Mouse (Mus musculus): Measurements from ENCODE around the gene Stap2. TPM values are rescaled to one million over a fixed set of nuclear protein-coding genes. Genes with fewer than 3 reads are reported as not detected.

Gene Stap2
- polyA plus RNA-seq, 1 experiment: 0.46 TPM

DNA sequence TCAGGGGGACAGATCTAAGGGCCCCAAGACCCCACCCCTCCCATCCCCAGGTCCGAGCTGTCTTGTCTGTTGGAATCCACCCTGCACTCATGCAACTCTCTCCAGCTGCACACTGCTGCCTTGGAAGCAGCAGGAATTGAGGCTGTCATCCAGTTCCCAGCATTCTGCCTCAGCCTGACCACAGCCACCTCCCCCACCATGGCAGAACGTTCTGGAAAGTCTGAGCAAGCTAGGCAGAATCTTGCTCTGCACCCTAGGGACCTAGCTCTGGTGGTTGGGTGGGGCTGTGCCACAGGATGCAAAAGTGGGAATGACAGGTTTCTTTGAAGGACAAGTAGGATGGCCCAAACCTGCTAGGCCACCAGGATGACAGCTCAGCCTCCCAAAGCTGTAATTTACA is 19.1 kb upstream of the Stap2 start:
- no peaks in the 10 kb centered on the region for H3K27me3 ChIP-seq (ENCODE audit: control insufficient read depth, insufficient read depth, insufficient read length)
- no peak for TF ChIP-seq MYOD1 (IDR thresholded peaks at IDR 0.05; ENCODE audit: control insufficient read depth in 1 of 3, insufficient read length in 2 of 3, low read depth in 2 of 3)
- TF ChIP-seq MAX (IDR thresholded peaks at IDR 0.05; ENCODE audit: low read depth): no peak
- no peak for TF ChIP-seq USF1 (IDR thresholded peaks at IDR 0.05; ENCODE audit: low read depth)
- TF ChIP-seq TCF3 (IDR thresholded peaks at IDR 0.05; ENCODE audit: insufficient read length, low read depth): no peak
- no peak overlapping the region for H3ac ChIP-seq (ENCODE audit: control insufficient read depth, insufficient read length)
- peak overlapping the region; percentile 37 for H3K4me2 ChIP-seq (ENCODE audit: low read depth)
- peaks cover 88% of the 10 kb centered on the region for H3K79me2 ChIP-seq (ENCODE audit: control insufficient read depth, insufficient read depth)
- no peaks in the 10 kb centered on the region for H3K36me3 ChIP-seq (ENCODE audit: control insufficient read depth, insufficient read depth)
- no peak overlapping the region for H3K4me3 ChIP-seq

DNA sequence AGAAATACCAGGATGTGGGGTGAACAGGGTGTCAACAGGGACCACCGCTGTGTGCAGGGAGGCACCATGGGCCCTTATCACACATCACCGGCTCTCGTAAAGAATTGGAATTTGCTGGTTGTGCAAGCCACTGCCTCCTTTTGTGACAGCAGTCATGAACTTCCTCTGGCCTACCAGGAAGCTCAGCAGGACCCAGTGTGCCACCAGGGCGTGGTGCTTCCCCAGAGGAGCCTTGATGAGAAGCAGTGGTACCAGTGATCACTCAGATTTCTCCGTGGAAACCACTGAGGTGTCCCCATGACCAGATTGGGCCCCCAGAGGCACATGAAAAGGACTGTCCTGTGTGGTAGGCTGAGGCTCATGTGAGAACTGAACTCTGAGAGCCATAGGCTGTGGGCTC is 18.0 kb upstream of the Stap2 start:
- Histone ChIP-seq H3K4me3 (no peak overlapping the region), H3K27me3 (ENCODE audit: control insufficient read depth, insufficient read depth, insufficient read length) (no peaks in the 10 kb centered on the region), H3K4me2 (ENCODE audit: low read depth) (no peak overlapping the region), H3K79me2 (ENCODE audit: control insufficient read depth, insufficient read depth) (peaks cover 77% of the 10 kb centered on the region), H3K36me3 (ENCODE audit: control insufficient read depth, insufficient read depth) (no peaks in the 10 kb centered on the region), H3ac (ENCODE audit: control insufficient read depth, insufficient read length) (no peak overlapping the region)
- TF ChIP-seq TCF12 (IDR thresholded peaks at IDR 0.05; ENCODE audit: insufficient read depth, poor library complexity, severe bottlenecking): no peak

DNA sequence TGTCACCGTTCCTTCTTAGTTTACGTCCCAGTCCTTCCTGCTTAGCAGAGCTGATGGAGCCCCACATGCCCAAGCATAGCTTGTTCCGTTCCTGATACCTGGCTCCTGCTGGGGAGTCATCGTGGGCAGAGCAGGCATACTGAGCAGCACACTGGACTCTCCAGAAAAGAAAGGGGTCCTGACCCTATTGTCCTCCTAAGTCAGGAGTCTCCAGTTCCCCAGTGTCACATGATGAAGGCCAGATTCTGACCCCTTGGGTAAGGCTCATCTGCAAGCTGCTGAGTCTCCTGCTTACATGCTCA is 17.6 kb upstream of the Stap2 start:
- Histone ChIP-seq H3K79me2 (ENCODE audit: control insufficient read depth, insufficient read depth) (peaks cover 72% of the 10 kb centered on the region), H3K4me3 (no peak overlapping the region), H3K27me3 (ENCODE audit: control insufficient read depth, insufficient read depth, insufficient read length) (no peaks in the 10 kb centered on the region), H3K4me2 (ENCODE audit: low read depth) (no peak overlapping the region), H3K36me3 (ENCODE audit: control insufficient read depth, insufficient read depth) (no peaks in the 10 kb centered on the region), H3ac (ENCODE audit: control insufficient read depth, insufficient read length) (no peak overlapping the region)
- TF ChIP-seq CEBPB (IDR thresholded peaks at IDR 0.05; ENCODE audit: insufficient read depth, poor library complexity, severe bottlenecking): no peak
- TF ChIP-seq TCF12 (IDR thresholded peaks at IDR 0.05; ENCODE audit: insufficient read depth, poor library complexity, severe bottlenecking): no peak
- no peak for TF ChIP-seq SRF (IDR thresholded peaks at IDR 0.05; ENCODE audit: control insufficient read depth, insufficient read length, low read depth)
- no peak for TF ChIP-seq MYOG (IDR thresholded peaks at IDR 0.05; ENCODE audit: control insufficient read depth in 1 of 3, insufficient read depth in 1 of 3, insufficient read length in 2 of 3, low read depth in 2 of 3)
- TF ChIP-seq POLR2A (IDR thresholded peaks at IDR 0.05; ENCODE audit: insufficient read length, low read depth): no peak
- no peak for TF ChIP-seq MAX (IDR thresholded peaks at IDR 0.05; ENCODE audit: low read depth)

DNA sequence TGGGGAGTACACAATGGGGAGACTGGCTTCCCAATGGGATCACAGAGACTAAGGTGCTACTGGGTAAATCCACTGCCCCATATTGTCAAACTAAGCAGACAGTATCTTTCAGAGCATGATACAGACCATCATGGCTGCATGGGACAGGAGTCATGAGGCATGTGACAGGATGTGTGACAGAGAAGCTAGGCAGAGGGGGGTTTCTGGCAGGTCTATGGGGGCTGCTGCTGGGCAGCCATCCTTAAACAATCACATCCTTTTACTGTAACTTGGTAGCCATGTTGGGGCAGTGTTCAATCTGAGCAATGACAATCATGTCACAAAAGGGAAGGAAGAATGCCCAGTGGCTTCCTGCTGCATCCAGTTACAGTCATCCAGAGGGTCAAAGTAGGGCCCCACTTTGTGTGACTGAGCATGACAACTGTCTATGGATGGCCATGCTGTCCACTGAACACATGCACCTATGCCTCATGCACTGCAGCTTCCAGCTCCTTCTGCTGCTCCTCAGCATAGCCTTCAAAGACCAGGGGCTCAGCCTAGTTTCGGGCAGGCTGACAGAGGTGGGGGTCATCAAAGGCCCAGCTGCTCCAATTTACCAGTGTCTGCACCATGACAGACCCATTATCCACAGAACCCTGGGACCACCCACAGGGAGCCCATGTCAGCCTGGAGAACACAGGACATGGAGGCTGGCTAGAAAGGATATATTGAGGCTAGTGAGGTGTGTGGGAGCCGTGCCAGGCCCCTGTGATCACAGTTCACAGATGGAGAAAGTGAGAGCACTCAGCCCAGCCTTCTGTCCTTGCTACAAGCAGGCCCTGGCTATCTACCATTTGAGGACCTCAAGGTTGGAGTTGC is 17.0 kb upstream of the Stap2 start:
- no peaks in the 10 kb centered on the region for H3K36me3 ChIP-seq (ENCODE audit: control insufficient read depth, insufficient read depth)
- TF ChIP-seq USF1 (IDR thresholded peaks at IDR 0.05; ENCODE audit: low read depth) (no peak), POLR2AphosphoS2 (IDR thresholded peaks at IDR 0.05; ENCODE audit: insufficient read length, low read depth) (peak; percentile 27)
- H3ac ChIP-seq (ENCODE audit: control insufficient read depth, insufficient read length): no peak overlapping the region
- no peak overlapping the region for H3K4me3 ChIP-seq
- H3K79me2 ChIP-seq (ENCODE audit: control insufficient read depth, insufficient read depth): peaks cover 67% of the 10 kb centered on the region
- H3K4me2 ChIP-seq (ENCODE audit: low read depth): no peak overlapping the region
- H3K27me3 ChIP-seq (ENCODE audit: control insufficient read depth, insufficient read depth, insufficient read length): no peaks in the 10 kb centered on the region

DNA sequence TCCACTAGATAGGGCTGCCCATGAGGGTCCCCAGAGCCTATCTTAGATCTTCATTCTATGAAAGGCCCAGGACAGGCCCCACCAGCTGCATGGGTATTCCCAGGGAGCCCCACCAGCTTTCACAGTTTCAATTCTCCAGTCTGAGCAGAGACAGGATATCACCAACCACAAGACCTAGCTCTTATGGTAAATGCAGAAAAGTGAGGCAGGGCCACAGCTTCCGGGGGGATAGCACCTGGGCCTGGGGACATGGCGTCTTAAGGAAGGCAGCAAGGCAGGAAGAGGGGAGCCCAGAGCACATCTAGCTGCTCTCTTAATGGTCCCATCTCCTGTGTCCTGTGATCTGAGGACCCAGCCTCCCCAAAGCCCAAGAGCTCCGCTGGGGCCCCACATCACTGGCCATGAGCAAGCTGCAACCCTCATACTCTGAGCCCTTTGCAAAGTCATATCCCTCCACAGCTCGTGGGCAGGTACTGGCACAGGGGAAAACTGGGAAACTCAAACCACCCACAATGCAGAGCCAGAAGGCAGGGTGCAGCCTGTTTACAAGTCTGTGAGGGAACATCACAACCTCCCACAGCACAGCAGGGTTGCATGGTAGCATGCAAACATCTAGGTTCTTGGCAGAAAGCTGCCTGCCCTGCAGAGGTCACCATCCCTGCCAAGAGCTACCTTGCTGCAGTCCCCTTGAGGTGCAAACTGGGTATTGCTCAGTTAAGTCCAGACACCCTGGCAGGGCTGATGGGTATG is 16.0 kb upstream of the Stap2 start:
- no peak overlapping the region for H3K4me3 ChIP-seq
- no peaks in the 10 kb centered on the region for H3K36me3 ChIP-seq (ENCODE audit: control insufficient read depth, insufficient read depth)
- no peak overlapping the region for H3ac ChIP-seq (ENCODE audit: control insufficient read depth, insufficient read length)
- H3K79me2 ChIP-seq (ENCODE audit: control insufficient read depth, insufficient read depth): peaks cover 58% of the 10 kb centered on the region
- TF ChIP-seq USF1 (IDR thresholded peaks at IDR 0.05; ENCODE audit: low read depth) (no peak), E2F4 (IDR thresholded peaks at IDR 0.05; ENCODE audit: insufficient read depth) (no peak), POLR2A (IDR thresholded peaks at IDR 0.05; ENCODE audit: insufficient read length, low read depth) (peak; percentile 5), REST (IDR thresholded peaks at IDR 0.05; ENCODE audit: insufficient read depth, insufficient read length) (no peak), TCF12 (IDR thresholded peaks at IDR 0.05; ENCODE audit: insufficient read depth, poor library complexity, severe bottlenecking) (no peak)
- H3K27me3 ChIP-seq (ENCODE audit: control insufficient read depth, insufficient read depth, insufficient read length): no peaks in the 10 kb centered on the region
- H3K4me2 ChIP-seq (ENCODE audit: low read depth): no peak overlapping the region
